Mouse (Mus musculus) lung, embryonic 15.5 days (tissue): Measurements from ENCODE around the gene Pinlyp. TPM values are rescaled to one million over a fixed set of nuclear protein-coding genes. Genes with fewer than 3 reads are reported as not detected.

ENCODE experiments used
- ATAC-seq: fragments of 200-750 bp; cut with Nextera tagmentation; 2 replicates; pipeline ENCODE4 v1.8.0; 2017; ENCODE audit warnings: moderate number of reproducible peaks, borderline replicate concordance; ENCODE audit not compliant: low FRiP score, low TSS enrichment; ENCODE audit errors: extremely low read depth
- H3K27ac ChIP-seq: fragments of 300-500 bp; sonication (generic); 2 replicates; pipeline ENCODE4 v1.5.1; 2015; ENCODE audit warnings: moderate library complexity, mild to moderate bottlenecking, inconsistent platforms
- H3K27me3 ChIP-seq: fragments of 300-500 bp; sonication (generic); 2 replicates; pipeline ENCODE4 v1.6.1; 2015; ENCODE audit warnings: inconsistent platforms
- H3K36me3 ChIP-seq: fragments of 300-500 bp; sonication (generic); 2 replicates; pipeline ENCODE4 v1.6.1; 2015; ENCODE audit warnings: inconsistent platforms
- H3K4me1 ChIP-seq: fragments of 300-500 bp; sonication (generic); 2 replicates; pipeline ENCODE4 v1.6.1; 2015; ENCODE audit warnings: inconsistent platforms
- H3K4me2 ChIP-seq: fragments of 300-500 bp; sonication (generic); 2 replicates; pipeline ENCODE4 v1.6.1; 2015; ENCODE audit warnings: inconsistent platforms, mild to moderate bottlenecking, moderate library complexity
- H3K4me3 ChIP-seq: fragments of 300-500 bp; sonication (generic); 2 replicates; pipeline ENCODE4 v1.5.1; 2015; ENCODE audit warnings: mild to moderate bottlenecking, inconsistent platforms
- H3K9ac ChIP-seq: fragments of 300-500 bp; sonication (generic); 2 replicates; pipeline ENCODE4 v1.6.1; 2015; ENCODE audit warnings: inconsistent platforms
- H3K9me3 ChIP-seq: fragments of 300-500 bp; sonication (generic); 2 replicates; pipeline ENCODE4 v1.6.1; 2016; ENCODE audit warnings: inconsistent platforms
- WGBS: fragments of 180-500 bp; shearing (Covaris S2); methylation state at CpG from one replicate; pipeline ENCODE4 v1.1.7; 2015; 5-methylcytosine and 5-hydroxymethylcytosine counted together
- polyA plus RNA-seq: library from polyadenylated mRNA; unstranded; fragments of >200 nt; fragmentation: Nextera tagmentation; extraction: Ambion mirVana; gene quantifications from 2 replicates; pipeline ENCODE4 v1.2.1, GENCODE M21; 2015

Pinlyp gene
- polyA plus RNA-seq, 1 experiment from 2014 or later: 0.54 TPM

DNA sequence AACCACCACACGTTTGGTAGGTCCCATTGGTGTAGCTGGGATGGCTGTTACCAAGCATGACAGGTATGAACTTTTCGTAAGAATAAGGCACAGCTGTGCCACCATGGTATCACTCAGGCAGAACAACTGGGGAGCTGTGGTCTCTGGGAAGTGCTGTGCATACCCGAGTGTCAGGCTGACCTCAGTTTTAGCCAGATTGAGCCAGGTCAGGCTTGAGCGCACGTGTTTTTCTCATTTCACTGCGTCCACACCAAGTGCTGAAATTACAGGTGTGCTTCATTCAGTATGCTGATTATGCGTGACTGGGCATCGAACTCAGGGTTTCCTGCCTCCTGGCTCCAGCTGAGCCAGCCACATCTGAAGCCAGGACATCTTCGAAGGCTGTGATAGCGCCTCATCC is 9.9 kb upstream of the Pinlyp start:
- no peak for ATAC-seq
- H3K9me3 ChIP-seq: no peaks in the 10 kb centered on the region
- no peak overlapping the region for H3K9ac ChIP-seq
- no peak overlapping the region for H3K27ac ChIP-seq
- H3K4me2 ChIP-seq: no peak overlapping the region
- no peaks in the 10 kb centered on the region for H3K4me1 ChIP-seq
- 95% methylated on average over 10 of the region's 10 CpGs for WGBS
- H3K36me3 ChIP-seq: peaks cover 47% of the 10 kb centered on the region
- no peak overlapping the region for H3K4me3 ChIP-seq
- no peaks in the 10 kb centered on the region for H3K27me3 ChIP-seq

- WGBS: 85% methylated on average over 12 of the region's 12 CpGs
- H3K36me3 ChIP-seq: peaks cover 58% of the 10 kb centered on the region
Measured at GRCm38 (mm10) chr7:24551985-24552759, 6.3 kb upstream of the Pinlyp start.

DNA sequence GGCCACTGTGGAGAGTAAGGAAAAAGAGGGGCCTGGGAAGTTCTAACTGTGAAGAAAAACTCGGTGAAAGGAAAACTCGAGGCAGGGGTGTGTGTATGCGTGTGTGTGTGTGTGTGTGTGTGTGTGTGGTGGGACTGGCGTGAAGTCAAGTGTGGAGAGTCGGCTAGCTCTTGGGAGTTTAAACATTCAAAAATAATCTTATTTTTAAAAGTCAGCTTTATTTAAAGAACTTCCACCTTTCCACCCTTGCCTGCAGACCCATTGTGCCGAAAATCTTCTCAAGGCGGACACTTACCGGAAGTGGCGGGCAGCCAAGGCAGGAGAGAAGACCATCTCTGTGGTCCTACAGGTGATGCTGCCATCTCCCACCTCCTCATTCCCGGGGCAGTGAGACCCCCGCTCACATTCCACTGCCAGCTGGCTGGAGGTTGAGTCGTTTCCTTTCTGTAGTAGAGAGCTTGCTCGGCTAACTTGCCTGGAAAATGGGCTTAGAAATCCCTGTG is 1.7 kb upstream of the Pinlyp start:
- Histone ChIP-seq H3K27me3 (no peaks in the 10 kb centered on the region), H3K27ac (peak overlapping the region; percentile 47; the same call in 1 of the 2 replicates), H3K9ac (peak overlapping the region; percentile 67), H3K4me1 (peaks cover 18% of the 10 kb centered on the region), H3K4me3 (peak overlapping the region; percentile 75), H3K9me3 (no peaks in the 10 kb centered on the region), H3K4me2 (peak overlapping the region; percentile 60), H3K36me3 (peaks cover 32% of the 10 kb centered on the region)
- ATAC-seq: no peak
- WGBS: 12% methylated on average over 13 of the region's 13 CpGs

More at GRCm38 (mm10) chr7:24551985-24552759, 6.3 kb upstream of the Pinlyp start:
- H3K27ac ChIP-seq: no peak overlapping the region
- no peaks in the 10 kb centered on the region for H3K27me3 ChIP-seq
- H3K4me1 ChIP-seq: peaks cover 8% of the 10 kb centered on the region
- no peak overlapping the region for H3K4me2 ChIP-seq
- no peak overlapping the region for H3K9ac ChIP-seq
- ATAC-seq: no peak
- H3K4me3 ChIP-seq: no peak overlapping the region
- no peaks in the 10 kb centered on the region for H3K9me3 ChIP-seq

DNA sequence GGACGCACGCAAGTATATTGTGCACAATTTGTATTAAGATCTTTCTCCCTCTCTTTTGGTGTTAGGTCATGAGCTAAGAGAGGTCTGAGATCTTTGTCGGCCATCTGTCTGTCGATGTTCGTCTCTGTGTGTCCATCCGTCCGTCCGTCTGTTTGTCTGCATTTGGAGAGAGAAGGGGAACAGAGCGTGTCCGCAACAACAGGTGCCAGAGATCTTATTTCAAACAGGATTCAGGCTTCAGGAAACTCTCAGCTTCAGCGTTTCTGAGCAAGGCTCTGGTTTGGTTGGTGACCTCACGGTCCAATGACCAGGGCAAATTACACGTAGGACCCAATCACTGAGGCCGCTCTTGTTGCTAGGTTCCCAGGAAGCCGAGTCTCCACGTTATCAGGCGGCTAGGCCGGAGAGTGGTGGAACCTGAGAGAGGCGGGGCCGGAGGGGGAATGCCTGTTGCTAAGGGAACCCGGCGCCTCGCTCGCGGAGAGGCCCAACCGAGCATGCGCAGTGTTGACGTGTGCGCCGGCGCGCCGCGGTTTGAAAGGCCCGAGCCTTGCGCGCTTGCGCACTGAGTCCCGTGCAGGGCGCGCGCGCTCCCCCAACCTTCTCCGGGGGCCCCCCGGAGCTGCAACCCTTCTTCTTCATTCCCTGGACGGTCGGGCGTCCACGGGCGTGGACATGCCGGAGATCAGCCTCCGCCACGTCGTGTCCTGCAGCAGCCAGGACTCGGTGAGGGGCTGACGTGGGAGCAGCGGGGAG is 894 bp upstream of the Pinlyp start:
- peak; percentile 99 for ATAC-seq
- no peaks in the 10 kb centered on the region for H3K9me3 ChIP-seq
- H3K27me3 ChIP-seq: no peaks in the 10 kb centered on the region
- peak overlapping the region; percentile 75 for H3K4me3 ChIP-seq
- H3K36me3 ChIP-seq: peaks cover 24% of the 10 kb centered on the region
- WGBS: 3% methylated on average over 57 of the region's 57 CpGs
- H3K27ac ChIP-seq: peak overlapping the region; percentile 75
- H3K4me2 ChIP-seq: peak overlapping the region; percentile 60
- H3K4me1 ChIP-seq: peaks cover 18% of the 10 kb centered on the region
- peak overlapping the region; percentile 67 for H3K9ac ChIP-seq

- 76% methylated on average over 2 of the region's 2 CpGs for WGBS
- peaks cover 11% of the 10 kb centered on the region for H3K36me3 ChIP-seq
Measured at GRCm38 (mm10) chr7:24544506-24544905, 1.4 kb downstream of the Pinlyp start.

GRCm38 (mm10) chr7:24539686-24540085 is 6.2 kb downstream of the Pinlyp start:
- H3K9ac ChIP-seq: no peak overlapping the region
- no peak for ATAC-seq
- H3K27me3 ChIP-seq: no peaks in the 10 kb centered on the region
- no peaks in the 10 kb centered on the region for H3K4me1 ChIP-seq
- H3K36me3 ChIP-seq: peaks cover 11% of the 10 kb centered on the region
- H3K4me3 ChIP-seq: no peak overlapping the region
- H3K9me3 ChIP-seq: no peaks in the 10 kb centered on the region
- 89% methylated on average over 4 of the region's 4 CpGs for WGBS
- H3K4me2 ChIP-seq: no peak overlapping the region
- H3K27ac ChIP-seq: no peak overlapping the region

More at GRCm38 (mm10) chr7:24544506-24544905, 1.4 kb downstream of the Pinlyp start:
- no peak overlapping the region for H3K4me2 ChIP-seq
- H3K4me1 ChIP-seq: peaks cover 18% of the 10 kb centered on the region
- no peak for ATAC-seq
- H3K27ac ChIP-seq: no peak overlapping the region
- no peak overlapping the region for H3K9ac ChIP-seq
- no peak overlapping the region for H3K4me3 ChIP-seq
- H3K9me3 ChIP-seq: no peaks in the 10 kb centered on the region
- H3K27me3 ChIP-seq: no peaks in the 10 kb centered on the region

- Histone ChIP-seq H3K9ac (no peak overlapping the region), H3K4me1 (no peaks in the 10 kb centered on the region), H3K27ac (no peak overlapping the region), H3K9me3 (no peaks in the 10 kb centered on the region), H3K27me3 (no peaks in the 10 kb centered on the region), H3K36me3 (peaks cover 21% of the 10 kb centered on the region), H3K4me2 (no peak overlapping the region), H3K4me3 (no peak overlapping the region)
- 78% methylated on average over 5 of the region's 5 CpGs for WGBS
- no peak for ATAC-seq
Measured at GRCm38 (mm10) chr7:24538701-24539100, 7.2 kb downstream of the Pinlyp start.

GRCm38 (mm10) chr7:24538154-24538553 is 7.8 kb downstream of the Pinlyp start:
- Histone ChIP-seq H3K36me3 (peaks cover 26% of the 10 kb centered on the region), H3K9me3 (no peaks in the 10 kb centered on the region), H3K4me1 (no peaks in the 10 kb centered on the region), H3K4me2 (no peak overlapping the region), H3K27me3 (no peaks in the 10 kb centered on the region), H3K9ac (no peak overlapping the region), H3K4me3 (no peak overlapping the region), H3K27ac (no peak overlapping the region)
- WGBS: 36% methylated on average over 5 of the region's 5 CpGs
- ATAC-seq: no peak

- ATAC-seq: no peak
- Histone ChIP-seq H3K27me3 (no peaks in the 10 kb centered on the region), H3K9ac (no peak overlapping the region), H3K4me3 (no peak overlapping the region), H3K36me3 (peaks cover 28% of the 10 kb centered on the region), H3K9me3 (no peaks in the 10 kb centered on the region), H3K4me2 (no peak overlapping the region), H3K27ac (no peak overlapping the region), H3K4me1 (no peaks in the 10 kb centered on the region)
- WGBS: 77% methylated on average over 5 of the region's 5 CpGs
Measured at GRCm38 (mm10) chr7:24537591-24537990, 8.3 kb downstream of the Pinlyp start.

DNA sequence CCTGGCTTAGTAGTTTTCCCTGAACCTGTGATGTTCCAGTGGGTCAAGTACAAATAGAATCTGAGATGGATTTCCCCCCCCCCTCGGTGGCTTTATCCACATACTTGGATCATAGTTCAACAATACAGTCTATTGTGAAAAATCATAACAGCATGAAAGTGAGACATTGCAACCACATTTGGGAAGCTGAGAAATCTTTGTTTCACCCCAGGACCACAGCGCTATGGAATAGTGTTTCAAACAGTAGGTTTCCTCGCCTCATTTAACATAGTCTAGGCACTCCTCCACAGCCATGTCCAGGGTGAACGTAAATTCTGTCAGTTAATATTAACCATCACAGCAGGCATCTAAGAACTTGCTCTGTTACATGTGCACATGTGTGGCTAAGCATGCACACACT is 8.8 kb downstream of the Pinlyp start:
- WGBS: 73% methylated on average over 4 of the region's 4 CpGs

DNA sequence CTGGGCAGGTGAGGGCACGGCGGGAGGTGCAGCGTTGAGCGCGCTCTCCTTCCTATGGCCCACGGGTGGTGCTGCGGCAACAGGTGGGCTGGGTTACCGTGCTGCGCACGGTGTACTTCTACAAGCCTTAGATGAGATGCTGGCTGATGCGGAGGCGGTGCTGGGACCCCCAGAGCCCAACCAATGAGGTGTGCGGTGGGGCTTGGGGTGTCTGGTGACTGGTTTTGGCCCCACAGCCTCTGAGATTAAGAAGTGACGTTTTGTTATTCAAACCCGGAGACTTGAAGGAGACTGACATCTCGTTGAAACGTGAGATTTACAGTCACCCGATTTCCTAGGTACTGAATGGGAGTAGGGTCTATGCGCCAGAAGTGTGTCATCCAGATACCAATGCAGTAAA is 11.6 kb downstream of the Pinlyp start:
- Histone ChIP-seq H3K9ac (no peak overlapping the region), H3K4me3 (no peak overlapping the region), H3K4me2 (no peak overlapping the region), H3K27ac (no peak overlapping the region), H3K36me3 (peaks cover 28% of the 10 kb centered on the region), H3K9me3 (no peaks in the 10 kb centered on the region), H3K27me3 (no peaks in the 10 kb centered on the region), H3K4me1 (peaks cover 20% of the 10 kb centered on the region)
- ATAC-seq: no peak
- WGBS: 50% methylated on average over 19 of the region's 19 CpGs

More for the DNA sequence above, 8.8 kb downstream of the Pinlyp start:
- H3K36me3 ChIP-seq: peaks cover 28% of the 10 kb centered on the region
- no peak overlapping the region for H3K9ac ChIP-seq
- H3K27me3 ChIP-seq: no peaks in the 10 kb centered on the region
- H3K27ac ChIP-seq: no peak overlapping the region
- no peak overlapping the region for H3K4me2 ChIP-seq
- peaks cover 4% of the 10 kb centered on the region for H3K4me1 ChIP-seq
- no peak for ATAC-seq
- no peaks in the 10 kb centered on the region for H3K9me3 ChIP-seq
- no peak overlapping the region for H3K4me3 ChIP-seq

DNA sequence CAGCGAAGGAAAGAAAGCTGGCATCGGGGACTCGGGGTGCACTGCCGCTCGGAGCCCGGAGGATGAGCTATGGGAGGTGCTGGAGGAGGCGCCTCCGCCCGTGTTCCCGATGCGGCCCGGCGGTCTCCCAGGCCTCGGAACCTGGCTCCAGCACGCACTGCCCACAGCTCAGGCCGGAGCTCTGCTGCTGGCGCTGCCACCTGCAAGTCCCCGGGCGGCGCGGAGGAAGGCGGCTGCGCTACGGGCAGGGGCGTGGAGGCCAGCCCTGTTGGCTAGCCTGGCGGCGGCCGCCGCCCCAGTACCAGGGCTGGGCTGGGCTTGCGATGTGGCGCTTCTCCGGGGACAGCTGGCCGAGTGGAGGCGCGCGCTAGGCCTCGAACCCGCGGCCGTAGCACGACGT is 12.1 kb downstream of the Pinlyp start:
- WGBS: 57% methylated on average over 42 of the region's 42 CpGs
- peaks cover 28% of the 10 kb centered on the region for H3K36me3 ChIP-seq
- H3K9me3 ChIP-seq: no peaks in the 10 kb centered on the region
- no peaks in the 10 kb centered on the region for H3K27me3 ChIP-seq
- H3K4me3 ChIP-seq: no peak overlapping the region
- H3K9ac ChIP-seq: no peak overlapping the region
- peaks cover 24% of the 10 kb centered on the region for H3K4me1 ChIP-seq
- no peak for ATAC-seq
- no peak overlapping the region for H3K27ac ChIP-seq
- H3K4me2 ChIP-seq: no peak overlapping the region
